8 mouse cellular contexts compared by ENCODE assay signal in the genomic region with DNA sequence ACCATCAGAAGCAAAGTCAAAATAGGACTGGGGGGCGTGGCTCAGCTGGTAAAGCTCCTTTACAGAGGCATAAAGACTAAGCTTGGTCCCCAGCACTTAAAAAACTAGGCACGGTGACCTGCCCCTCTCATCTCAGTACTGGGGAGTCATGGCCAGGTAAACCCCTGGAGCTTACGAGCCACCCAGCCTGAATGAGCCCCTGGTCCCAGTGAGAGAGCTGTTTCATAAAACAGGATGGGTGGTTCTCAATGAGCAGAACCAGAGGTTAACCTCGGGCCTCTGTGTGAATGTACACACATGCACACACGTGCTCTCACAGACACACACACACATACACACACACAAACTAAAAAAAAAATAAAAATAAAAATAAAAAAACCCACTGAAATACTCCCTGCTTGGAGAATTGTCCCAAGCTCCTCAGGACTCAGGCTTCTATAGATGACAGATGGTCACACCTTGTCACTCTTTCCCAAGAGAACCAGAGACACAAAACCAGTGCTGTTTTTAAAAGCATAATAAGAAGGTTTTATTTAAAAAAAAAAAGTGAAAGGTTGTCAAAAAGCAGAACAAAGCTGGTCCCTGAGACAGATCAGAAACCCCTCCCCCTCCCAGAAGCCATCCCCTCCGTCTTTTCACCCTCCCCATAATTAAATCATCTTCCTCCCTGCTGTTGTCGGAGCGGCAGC. TPM values are rescaled to one million over a fixed set of nuclear protein-coding genes. Genes with fewer than 3 reads are reported as not detected.
DNase-seq lines count a peak whose midpoint lies in the region; ATAC-seq and TF ChIP-seq lines count a peak whose summit lies in the region.

No protein-coding gene starts in this region.

- WGBS in embryonic facial prominence, embryonic 15.5 days: 25% methylated on average over 8 of the region's 8 CpGs
- 34% methylated on average over 8 of the region's 8 CpGs for WGBS in intestine, embryonic 14.5 days
- WGBS in midbrain, postnatal 0 days: 28% methylated on average over 8 of the region's 8 CpGs

- DNase-seq in layer of hippocampus, adult 2 months (ENCODE audit: low spot score in 2 of 2): peak in 1 of 2 experiments; percentile 16
- no peak for DNase-seq in layer of hippocampus, postnatal 25 days (ENCODE audit: extremely low spot score in 1 of 2, low spot score in 1 of 2)
- DNase-seq in intestine, embryonic 14.5 days (ENCODE audit: low spot score): no peak
- no peak for DNase-seq in midbrain, postnatal 0 days (ENCODE audit: low spot score)
- DNase-seq in adrenal gland, adult 8-10 months: no peak
- no peak for DNase-seq in gastrocnemius, postnatal 10 days
- no peak for DNase-seq in retina, postnatal 1 day

- peak overlapping the region; percentile 61 for H3K4me3 ChIP-seq in layer of hippocampus, adult 2 months
- peak overlapping the region; percentile 44 for H3K4me3 ChIP-seq in embryonic facial prominence, embryonic 15.5 days (replicated peaks)
- peak overlapping the region; percentile 38 for H3K4me3 ChIP-seq in intestine, embryonic 14.5 days (ENCODE audit: low read depth, low read length)
- H3K4me3 ChIP-seq in midbrain, postnatal 0 days (ENCODE audit: low read depth, low read length): peak overlapping the region; percentile 24

- no peaks in the 10 kb centered on the region for H3K9me3 ChIP-seq in embryonic facial prominence, embryonic 15.5 days (replicated peaks)
- H3K9me3 ChIP-seq in intestine, embryonic 14.5 days (ENCODE audit: control insufficient read depth, low read length): no peaks in the 10 kb centered on the region
- H3K9me3 ChIP-seq in midbrain, postnatal 0 days (ENCODE audit: low read length): no peaks in the 10 kb centered on the region

- no peaks in the 10 kb centered on the region for H3K36me3 ChIP-seq in embryonic facial prominence, embryonic 15.5 days
- H3K36me3 ChIP-seq in intestine, embryonic 14.5 days (ENCODE audit: control insufficient read depth, insufficient read depth, low read length): no peaks in the 10 kb centered on the region
- H3K36me3 ChIP-seq in midbrain, postnatal 0 days (ENCODE audit: insufficient read depth, low read length): no peaks in the 10 kb centered on the region

- peak overlapping the region; percentile 89 for H3K27ac ChIP-seq in layer of hippocampus, adult 2 months
- H3K27ac ChIP-seq in embryonic facial prominence, embryonic 15.5 days (replicated peaks): no peak overlapping the region
- H3K27ac ChIP-seq in intestine, embryonic 14.5 days (ENCODE audit: low read depth): no peak overlapping the region
- H3K27ac ChIP-seq in midbrain, postnatal 0 days (ENCODE audit: low read depth, low read length): peak overlapping the region; percentile 55

- H3K27me3 ChIP-seq in embryonic facial prominence, embryonic 15.5 days: 0 out of 2 replicates have a peak, but pooled peaks cover 1% of the 10 kb centered on the region
- no peaks in the 10 kb centered on the region for H3K27me3 ChIP-seq in intestine, embryonic 14.5 days (replicated peaks; ENCODE audit: control insufficient read depth, insufficient read depth, low read length)
- H3K27me3 ChIP-seq in midbrain, postnatal 0 days (ENCODE audit: insufficient read depth, low read length): no peaks in the 10 kb centered on the region

- ATAC-seq in embryonic facial prominence, embryonic 15.5 days (ENCODE audit: insufficient number of reproducible peaks, low FRiP score, low TSS enrichment, low read depth): no peak
- peak; percentile 42; the same call in 1 of the 2 replicates for ATAC-seq in intestine, embryonic 14.5 days (replicated peaks; ENCODE audit: low FRiP score, low TSS enrichment, low read depth)
- peak; percentile 15; the same call in 1 of the 2 replicates for ATAC-seq in midbrain, postnatal 0 days (ENCODE audit: low FRiP score)

- TF ChIP-seq CTCF in layer of hippocampus, adult 2 months (conservative IDR thresholded peaks at IDR 0.05): no peak
- TF ChIP-seq CTCF in midbrain, postnatal 0 days (IDR thresholded peaks at IDR 0.05): no peak

- peak overlapping the region; percentile 67 for H3K4me2 ChIP-seq in embryonic facial prominence, embryonic 15.5 days (replicated peaks)
- peak overlapping the region; percentile 56 for H3K4me2 ChIP-seq in intestine, embryonic 14.5 days (ENCODE audit: low read length)
- peak overlapping the region; percentile 72 for H3K4me2 ChIP-seq in midbrain, postnatal 0 days (ENCODE audit: low read depth, low read length, poor library complexity, severe bottlenecking)

- H3K4me1 ChIP-seq in embryonic facial prominence, embryonic 15.5 days: peaks cover 13% of the 10 kb centered on the region
- peaks cover 4% of the 10 kb centered on the region; the same call in 1 of the 2 replicates for H3K4me1 ChIP-seq in intestine, embryonic 14.5 days (replicated peaks; ENCODE audit: control insufficient read depth, insufficient read depth, low read length)
- peaks cover 5% of the 10 kb centered on the region for H3K4me1 ChIP-seq in midbrain, postnatal 0 days (ENCODE audit: insufficient read depth, low read length)

- 0 out of 2 replicates have a peak overlapping the region, but pooled peaks have one; percentile 12 for H3K9ac ChIP-seq in embryonic facial prominence, embryonic 15.5 days
- peak overlapping the region; percentile 39 for H3K9ac ChIP-seq in intestine, embryonic 14.5 days (ENCODE audit: low read length)
- H3K9ac ChIP-seq in midbrain, postnatal 0 days (replicated peaks; ENCODE audit: low read length, poor library complexity, severe bottlenecking): peak overlapping the region; percentile 50; the same call in 1 of the 2 replicates

RNA-seq across cellular contexts. Expression of gene Gm21915, which starts 32.6 kb away (rescaled TPM):
- total RNA-seq in layer of hippocampus, adult 2 months (2021): not detected
- total RNA-seq in layer of hippocampus, postnatal 25 days (2021): not detected
- not detected in 2 replicates for polyA plus RNA-seq in embryonic facial prominence, embryonic 15.5 days (2015; fragmentation: Nextera tagmentation; extraction: Ambion mirVana)
- not detected in 2 replicates for polyA plus RNA-seq in intestine, embryonic 14.5 days (2014; fragmentation: Nextera tagmentation; extraction: Ambion mirVana)
- total RNA-seq in midbrain, postnatal 0 days (2014; rRNA removed): not detected in 2 replicates
- polyA plus RNA-seq in midbrain, postnatal 0 days (2015; fragmentation: Nextera tagmentation; extraction: Ambion mirVana): not detected in 2 replicates
- not detected for total RNA-seq in adrenal gland, adult 8-10 months (2022)
- total RNA-seq in gastrocnemius, postnatal 10 days (2021): not detected

RNA-seq across cellular contexts. Expression of gene Clmp, which starts 47.9 kb away (rescaled TPM):
- 10 to 100 TPM; 25.3 to 33.3 TPM for total RNA-seq in layer of hippocampus, adult 2 months (2021)
- 10 to 100 TPM; 27.2 to 30.0 TPM for total RNA-seq in layer of hippocampus, postnatal 25 days (2021)
- 37.9 and 41.4 TPM in 2 replicates for polyA plus RNA-seq in embryonic facial prominence, embryonic 15.5 days (2015; fragmentation: Nextera tagmentation; extraction: Ambion mirVana)
- 43.5 and 43.9 TPM in 2 replicates for polyA plus RNA-seq in intestine, embryonic 14.5 days (2014; fragmentation: Nextera tagmentation; extraction: Ambion mirVana)
- 57.0 and 74.1 TPM in 2 replicates for total RNA-seq in midbrain, postnatal 0 days (2014; rRNA removed)
- 47.5 and 48.8 TPM in 2 replicates for polyA plus RNA-seq in midbrain, postnatal 0 days (2015; fragmentation: Nextera tagmentation; extraction: Ambion mirVana)
- total RNA-seq in adrenal gland, adult 8-10 months (2022): 10 to 100 TPM in 1 of 4 experiments, 1 to 10 TPM in 3; 3.5 to 10.5 (median 5.9) TPM
- total RNA-seq in gastrocnemius, postnatal 10 days (2021): 10 to 100 TPM; 11.3 to 16.1 TPM

Comparison
In these comparisons a context has a peak if more than half of its experiments do, and no peak if none do; other contexts are left out.
1. H3K27ac ChIP-seq: peak in layer of hippocampus, adult 2 months (single experiment) and midbrain, postnatal 0 days (single experiment); none in embryonic facial prominence, embryonic 15.5 days (single experiment) and intestine, embryonic 14.5 days (single experiment).
2. Peak in every context shown above with its lines, with median percentiles within 50 percentile points of each other: H3K4me3 ChIP-seq, H3K4me2 ChIP-seq and H3K9ac ChIP-seq.